Mouse (Mus musculus): ENCODE measurements at regions not wholly inside any gene's neighbourhood (a gene's known extent, or its start where the extent isn't known, plus 50 kb on each side); places are given as distances from the start of the nearest gene placed in this dataset.
"Not testable (repeated sequence)": the region's sequence is repeated elsewhere in the genome, so short reads cannot be mapped to it uniquely, and the experiment has no call there.

DNA sequence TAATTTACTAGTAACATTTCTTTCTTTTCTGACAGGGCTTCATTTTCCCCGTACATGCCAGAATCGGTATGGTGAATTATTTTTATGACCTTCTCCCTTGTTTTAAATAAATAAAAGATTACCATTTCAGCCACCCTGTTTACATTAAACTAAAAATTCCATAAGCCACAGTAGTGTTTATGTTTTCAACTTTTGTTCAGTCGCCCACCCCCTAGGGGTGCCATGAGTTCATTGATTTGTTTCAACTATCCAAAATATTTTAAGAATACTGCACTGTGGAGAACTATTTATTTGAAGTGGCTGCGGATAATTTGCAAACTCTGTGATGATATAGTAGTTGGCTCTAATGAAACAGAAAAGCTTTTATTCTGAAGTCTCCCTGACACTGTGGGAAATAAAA is 132.9 kb downstream of the Tfec start:
- Histone ChIP-seq H3K4me3 (replicated peaks in 1 of 3; ENCODE audit: low read depth in 2 of 3, low read length in 2 of 3, poor library complexity in 1 of 3) (no peak overlapping the region), H3K36me3 (replicated peaks in 1 of 2; ENCODE audit: control insufficient read depth in 1 of 2, insufficient read depth in 1 of 2, low read length in 1 of 2) (no peaks in the 10 kb centered on the region), H3K9me3 (replicated peaks; ENCODE audit: low read length) (no peaks in the 10 kb centered on the region), H3K79me2 (replicated peaks; ENCODE audit: control insufficient read depth, extremely low read depth, insufficient read depth, poor library complexity, severe bottlenecking) (no peaks in the 10 kb centered on the region), H3K4me2 (ENCODE audit: insufficient read depth, low read depth, poor library complexity, severe bottlenecking) (no peak overlapping the region), H3K27ac (ENCODE audit: insufficient read depth, low read depth) (no peak overlapping the region), H3K27me3 (replicated peaks) (no peaks in the 10 kb centered on the region), H3K9ac (ENCODE audit: insufficient read depth, low read depth) (no peak overlapping the region), H3K4me1 (ENCODE audit: control insufficient read depth in 1 of 2, insufficient read depth in 2 of 2) (no peaks in the 10 kb centered on the region)
- dilution Hi-C loops (cut with MboI; ENCODE audit: extremely low pct_ligation_motif_present, extremely low pct_unique_long_range_greater_than_20kb, low sequenced_read_pairs) (no loop called here), in situ Hi-C loops (cut with MboI; ENCODE audit: low pct_ligation_motif_present, low pct_unique_long_range_greater_than_20kb, low sequenced_read_pairs) (no loop called here)
- DNase-seq (ENCODE audit: extremely low read depth) = no peak
- TF ChIP-seq MAZ (IDR thresholded peaks at IDR 0.05; ENCODE audit: low read depth, low read length) (no peak), MYC (IDR thresholded peaks at IDR 0.05; ENCODE audit: low read depth, low read length) (no peak), JUN (IDR thresholded peaks at IDR 0.05; ENCODE audit: insufficient read depth, low read depth, low read length) (no peak), CTCF (conservative IDR thresholded peaks at IDR 0.05 in 1 of 2, IDR thresholded peaks at IDR 0.05 in 1 of 2; ENCODE audit: low read depth in 2 of 2, low read length in 2 of 2) (no peak), SMC3 (IDR thresholded peaks at IDR 0.05; ENCODE audit: low read depth, low read length) (no peak), E2F4 (IDR thresholded peaks at IDR 0.05; ENCODE audit: insufficient replicate concordance, low read depth, low read length) (no peak), IRF4 (IDR thresholded peaks at IDR 0.05; ENCODE audit: low read depth, low read length) (no peak), NRF1 (IDR thresholded peaks at IDR 0.05; ENCODE audit: low read depth, low read length) (no peak), ZC3H11A (IDR thresholded peaks at IDR 0.05; ENCODE audit: low read depth, low read length) (no peak), MAX (IDR thresholded peaks at IDR 0.05; ENCODE audit: low read length) (no peak), JUND (conservative IDR thresholded peaks at IDR 0.05; ENCODE audit: low read depth, low read length) (no peak), POLR2A (IDR thresholded peaks at IDR 0.05; ENCODE audit: low read depth, low read length) (no peak)

DNA sequence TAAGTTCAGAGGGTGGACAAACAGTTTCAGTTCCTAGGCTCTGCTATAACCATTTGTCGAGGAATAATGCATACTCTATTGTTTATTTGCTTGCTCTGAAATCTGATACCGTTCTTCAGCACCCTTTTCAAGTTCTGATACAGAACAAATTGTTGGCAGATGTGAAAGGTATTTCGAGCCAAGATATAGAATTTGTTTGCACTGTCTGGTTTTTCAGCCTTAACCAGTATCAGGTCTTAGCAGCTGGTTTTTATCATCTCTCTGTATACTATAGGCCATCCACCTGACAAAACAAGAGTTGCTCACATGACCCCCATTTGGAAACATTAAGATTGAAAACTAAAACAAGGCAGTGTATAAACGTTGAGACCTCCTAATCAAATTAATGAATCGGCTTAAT is 133.5 kb downstream of the Tfec start:
- no peaks in the 10 kb centered on the region for H3K79me2 ChIP-seq (replicated peaks; ENCODE audit: control insufficient read depth, extremely low read depth, insufficient read depth, poor library complexity, severe bottlenecking)
- H3K4me1 ChIP-seq (ENCODE audit: control insufficient read depth in 1 of 2, insufficient read depth in 2 of 2) = no peaks in the 10 kb centered on the region
- H3K27me3 ChIP-seq (replicated peaks) = no peaks in the 10 kb centered on the region
- no peak for DNase-seq (ENCODE audit: extremely low read depth)
- no peaks in the 10 kb centered on the region for H3K9me3 ChIP-seq (replicated peaks; ENCODE audit: low read length)
- no peak for TF ChIP-seq MXI1 (IDR thresholded peaks at IDR 0.05; ENCODE audit: low read depth, low read length)
- H3K4me3 ChIP-seq (replicated peaks in 1 of 3; ENCODE audit: low read depth in 2 of 3, low read length in 2 of 3, poor library complexity in 1 of 3) = no peak overlapping the region
- dilution Hi-C loops (cut with MboI; ENCODE audit: extremely low pct_ligation_motif_present, extremely low pct_unique_long_range_greater_than_20kb, low sequenced_read_pairs) = no loop called here
- H3K36me3 ChIP-seq (replicated peaks in 1 of 2; ENCODE audit: control insufficient read depth in 1 of 2, insufficient read depth in 1 of 2, low read length in 1 of 2) = no peaks in the 10 kb centered on the region
- no peak overlapping the region for H3K27ac ChIP-seq (ENCODE audit: insufficient read depth, low read depth)
- no peak overlapping the region for H3K4me2 ChIP-seq (ENCODE audit: insufficient read depth, low read depth, poor library complexity, severe bottlenecking)
- in situ Hi-C loops (cut with MboI; ENCODE audit: low pct_ligation_motif_present, low pct_unique_long_range_greater_than_20kb, low sequenced_read_pairs) = no loop called here
- H3K9ac ChIP-seq (ENCODE audit: insufficient read depth, low read depth) = no peak overlapping the region

DNA sequence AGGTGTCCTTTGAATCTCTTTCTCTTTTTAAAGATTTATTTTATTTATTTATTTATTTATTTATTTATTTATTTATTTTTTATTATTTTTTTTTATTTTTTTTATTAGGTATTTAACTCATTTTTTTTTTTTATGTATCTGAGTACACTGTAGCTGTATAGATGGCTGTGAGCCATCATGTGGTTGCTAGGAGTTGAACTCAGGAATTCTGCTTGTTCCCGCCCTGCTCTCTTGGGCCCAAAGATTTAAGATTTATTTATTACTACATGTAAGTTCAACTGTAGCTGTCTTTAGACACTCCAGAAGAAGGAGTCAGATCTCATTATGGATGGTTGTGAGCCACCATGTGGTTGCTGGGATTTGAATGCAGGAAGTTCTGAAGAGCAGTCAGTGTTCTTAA is 143.2 kb downstream of the Tfec start:
- H3K4me1 ChIP-seq (ENCODE audit: control insufficient read depth in 1 of 2, insufficient read depth in 2 of 2); H3K27ac ChIP-seq (ENCODE audit: insufficient read depth, low read depth); DNase-seq (ENCODE audit: extremely low read depth); H3K9me3 ChIP-seq (replicated peaks; ENCODE audit: low read length); H3K79me2 ChIP-seq (replicated peaks; ENCODE audit: control insufficient read depth, extremely low read depth, insufficient read depth, poor library complexity, severe bottlenecking); H3K27me3 ChIP-seq (replicated peaks); H3K9ac ChIP-seq (ENCODE audit: insufficient read depth, low read depth); H3K4me2 ChIP-seq (ENCODE audit: insufficient read depth, low read depth, poor library complexity, severe bottlenecking); dilution Hi-C loops (cut with MboI; ENCODE audit: extremely low pct_ligation_motif_present, extremely low pct_unique_long_range_greater_than_20kb, low sequenced_read_pairs); H3K4me3 ChIP-seq (replicated peaks in 1 of 3; ENCODE audit: low read depth in 2 of 3, low read length in 2 of 3, poor library complexity in 1 of 3); in situ Hi-C loops (cut with MboI; ENCODE audit: low pct_ligation_motif_present, low pct_unique_long_range_greater_than_20kb, low sequenced_read_pairs); H3K36me3 ChIP-seq (replicated peaks in 1 of 2; ENCODE audit: control insufficient read depth in 1 of 2, insufficient read depth in 1 of 2, low read length in 1 of 2): not testable (repeated sequence)

Data from CH12.LX (cell line).